Mouse (Mus musculus): ENCODE measurements around the gene Lin28a. TPM values are rescaled to one million over a fixed set of nuclear protein-coding genes. Genes with fewer than 3 reads are reported as not detected.

The Lin28a gene
- total RNA-seq, 2 experiments from 2014 or later = 0.23 TPM; not detected in 1

Other genes starting within 250 kb of the Lin28a start
- 37.3 and 46.2 TPM in 2 replicates for gene Rps6ka1, start 131.0 kb downstream of the Lin28a start, total RNA-seq (2014; fragmentation: Nextera tagmentation)
- gene Rps6ka1, start 131.0 kb downstream of the Lin28a start, total RNA-seq (2017) = 16.3 and 36.1 TPM in 2 replicates
- 542 and 559 TPM in 2 replicates for gene Hmgn2, start 50.2 kb downstream of the Lin28a start, total RNA-seq (2014; fragmentation: Nextera tagmentation)
- 268 and 336 TPM in 2 replicates for gene Hmgn2, start 50.2 kb downstream of the Lin28a start, total RNA-seq (2017)
- gene Dhdds, start 17.9 kb downstream of the Lin28a start, total RNA-seq (2014; fragmentation: Nextera tagmentation) = 27.0 and 34.0 TPM in 2 replicates
- gene Dhdds, start 17.9 kb downstream of the Lin28a start, total RNA-seq (2017) = 10.6 and 26.2 TPM in 2 replicates
- not detected in 2 replicates for gene Zfp683, start 35.0 kb upstream of the Lin28a start, total RNA-seq (2014; fragmentation: Nextera tagmentation)
- gene Zfp683, start 35.0 kb upstream of the Lin28a start, total RNA-seq (2017) = not detected in 2 replicates
- 0.55 TPM in 1 of 2 replicates, not detected in the other for gene Crybg2, start 42.0 kb upstream of the Lin28a start, total RNA-seq (2014; fragmentation: Nextera tagmentation)
- 0.09 TPM in 1 of 2 replicates, not detected in the other for gene Crybg2, start 42.0 kb upstream of the Lin28a start, total RNA-seq (2017)
- 34.9 and 43.4 TPM in 2 replicates for gene Cd52, start 76.2 kb upstream of the Lin28a start, total RNA-seq (2014; fragmentation: Nextera tagmentation)
- gene Cd52, start 76.2 kb upstream of the Lin28a start, total RNA-seq (2017) = 36.8 and 45.6 TPM in 2 replicates
- gene Ubxn11, start 83.7 kb upstream of the Lin28a start, total RNA-seq (2014; fragmentation: Nextera tagmentation) = 17.9 and 21.8 TPM in 2 replicates
- 5.2 and 7.7 TPM in 2 replicates for gene Ubxn11, start 83.7 kb upstream of the Lin28a start, total RNA-seq (2017)
- 87.3 and 101 TPM in 2 replicates for gene Sh3bgrl3, start 109.9 kb upstream of the Lin28a start, total RNA-seq (2014; fragmentation: Nextera tagmentation)
- 34.2 and 55.1 TPM in 2 replicates for gene Sh3bgrl3, start 109.9 kb upstream of the Lin28a start, total RNA-seq (2017)
- 30.7 and 51.5 TPM in 2 replicates for gene Cep85, start 168.3 kb upstream of the Lin28a start, total RNA-seq (2014; fragmentation: Nextera tagmentation)
- gene Cep85, start 168.3 kb upstream of the Lin28a start, total RNA-seq (2017) = 31.5 and 34.9 TPM in 2 replicates
- gene Gm7534, start 184.2 kb upstream of the Lin28a start, total RNA-seq (2014; fragmentation: Nextera tagmentation) = not detected in 2 replicates
- gene Gm7534, start 184.2 kb upstream of the Lin28a start, total RNA-seq (2017) = not detected in 2 replicates
- not detected in 2 replicates for gene Catsper4, start 208.5 kb upstream of the Lin28a start, total RNA-seq (2014; fragmentation: Nextera tagmentation)
- gene Catsper4, start 208.5 kb upstream of the Lin28a start, total RNA-seq (2017) = not detected in 2 replicates
- not detected in 2 replicates for gene Cnksr1, start 219.6 kb upstream of the Lin28a start, total RNA-seq (2014; fragmentation: Nextera tagmentation)
- gene Cnksr1, start 219.6 kb upstream of the Lin28a start, total RNA-seq (2017) = not detected in 2 replicates
- not detected in 2 replicates for gene E130218I03Rik, start 224.8 kb upstream of the Lin28a start, total RNA-seq (2014; fragmentation: Nextera tagmentation)
- not detected in 2 replicates for gene E130218I03Rik, start 224.8 kb upstream of the Lin28a start, total RNA-seq (2017)
- gene Zfp593, start 226.8 kb upstream of the Lin28a start, total RNA-seq (2014; fragmentation: Nextera tagmentation) = 18.2 and 20.3 TPM in 2 replicates
- gene Zfp593, start 226.8 kb upstream of the Lin28a start, total RNA-seq (2017) = 14.9 and 15.2 TPM in 2 replicates
- gene Gm30191, start 228.1 kb upstream of the Lin28a start, total RNA-seq (2014; fragmentation: Nextera tagmentation) = not detected in 2 replicates
- gene Gm30191, start 228.1 kb upstream of the Lin28a start, total RNA-seq (2017) = not detected in 2 replicates
- not detected in 2 replicates for gene Grrp1, start 235.3 kb upstream of the Lin28a start, total RNA-seq (2014; fragmentation: Nextera tagmentation)
- 0.52 TPM in 1 of 2 replicates, not detected in the other for gene Grrp1, start 235.3 kb upstream of the Lin28a start, total RNA-seq (2017)